Mouse (Mus musculus): ENCODE measurements at regions not wholly inside any gene's neighbourhood (a gene's known extent, or its start where the extent isn't known, plus 50 kb on each side); places are given as distances from the start of the nearest gene placed in this dataset.

GRCm38 (mm10) chr4:89478646-89479237 lies 167.9 kb upstream of the Cdkn2b start:
- TF ChIP-seq CTCF (conservative IDR thresholded peaks at IDR 0.05; ENCODE audit: insufficient read depth, insufficient read length, low read depth, low read length) = no peak
- TF ChIP-seq POLR2A (IDR thresholded peaks at IDR 0.05; ENCODE audit: low read depth, low read length) = no peak

Data from kidney, adult 2 months (tissue).